Mouse (Mus musculus) olfactory bulb, adult 2 months (tissue): Measurements from ENCODE around the gene Gtf2b.

Source experiments
- CTCF ChIP-seq: fragments of 200-500 bp; IDR thresholded peaks from 2 replicates; pipeline ENCODE4 v1.5.1; 2012; ENCODE audit warnings: low read depth, mild to moderate bottlenecking, low read length, moderate library complexity; ENCODE audit not compliant: insufficient read depth
- POLR2A ChIP-seq: fragments of 200-500 bp; IDR thresholded peaks from 2 replicates; pipeline ENCODE4 v1.6.1; 2012; ENCODE audit warnings: mild to moderate bottlenecking, low read depth, low read length, moderate library complexity; ENCODE audit not compliant: insufficient read depth

GRCm38 (mm10) chr3:142734291-142734690, 30.6 kb upstream of the Gtf2b start:
- TF ChIP-seq CTCF (no peak), POLR2A (no peak)
